Mouse (Mus musculus): ENCODE data around the gene Dnm3. TPM values are rescaled to one million over a fixed set of nuclear protein-coding genes. Genes with fewer than 3 reads are reported as not detected.

Dnm3 gene
- polyA plus RNA-seq, 1 experiment from 2014 or later, result 71.6 TPM

GRCm38 (mm10) chr1:162354780-162355179 lies 123.1 kb downstream of the Dnm3 start:
- no peak for ATAC-seq (ENCODE audit: low FRiP score)

GRCm38 (mm10) chr1:162353831-162354230 lies 124.0 kb downstream of the Dnm3 start:
- no peak overlapping the region for H3K4me3 ChIP-seq (replicated peaks; ENCODE audit: low read length)
- no peaks in the 10 kb centered on the region for H3K4me1 ChIP-seq (replicated peaks; ENCODE audit: control insufficient read depth, insufficient read depth, low read length)
- H3K9ac ChIP-seq, result no peak overlapping the region
- H3K4me2 ChIP-seq (replicated peaks), result no peak overlapping the region
- 80% methylated on average over 4 of the region's 4 CpGs for WGBS
- no peaks in the 10 kb centered on the region for H3K9me3 ChIP-seq (ENCODE audit: control insufficient read depth, low read length)
- H3K27me3 ChIP-seq (ENCODE audit: control insufficient read depth, insufficient read depth, low read length), result no peaks in the 10 kb centered on the region
- DNase-seq (ENCODE audit: low spot score), result no peak
- no peak overlapping the region for H3K27ac ChIP-seq
- ATAC-seq (ENCODE audit: low FRiP score), result no peak
- no peaks in the 10 kb centered on the region for H3K36me3 ChIP-seq (replicated peaks; ENCODE audit: control insufficient read depth, insufficient read depth)

More at GRCm38 (mm10) chr1:162354780-162355179, 123.1 kb downstream of the Dnm3 start:
- no peaks in the 10 kb centered on the region for H3K27me3 ChIP-seq (ENCODE audit: control insufficient read depth, insufficient read depth, low read length)
- no peaks in the 10 kb centered on the region for H3K36me3 ChIP-seq (replicated peaks; ENCODE audit: control insufficient read depth, insufficient read depth)
- no peaks in the 10 kb centered on the region for H3K9me3 ChIP-seq (ENCODE audit: control insufficient read depth, low read length)
- no peak overlapping the region for H3K4me2 ChIP-seq (replicated peaks)
- no peak overlapping the region for H3K9ac ChIP-seq
- 85% methylated on average over 4 of the region's 4 CpGs for WGBS
- H3K4me1 ChIP-seq (replicated peaks; ENCODE audit: control insufficient read depth, insufficient read depth, low read length), result no peaks in the 10 kb centered on the region
- no peak overlapping the region for H3K27ac ChIP-seq
- DNase-seq (ENCODE audit: low spot score), result no peak
- H3K4me3 ChIP-seq (replicated peaks; ENCODE audit: low read length), result no peak overlapping the region

GRCm38 (mm10) chr1:162349306-162349705 lies 128.5 kb downstream of the Dnm3 start:
- Histone ChIP-seq H3K36me3 (replicated peaks; ENCODE audit: control insufficient read depth, insufficient read depth) (no peaks in the 10 kb centered on the region), H3K27me3 (ENCODE audit: control insufficient read depth, insufficient read depth, low read length) (no peaks in the 10 kb centered on the region), H3K9ac (no peak overlapping the region), H3K4me1 (replicated peaks; ENCODE audit: control insufficient read depth, insufficient read depth, low read length) (no peaks in the 10 kb centered on the region), H3K4me3 (replicated peaks; ENCODE audit: low read length) (no peak overlapping the region), H3K27ac (no peak overlapping the region), H3K9me3 (ENCODE audit: control insufficient read depth, low read length) (no peaks in the 10 kb centered on the region), H3K4me2 (replicated peaks) (no peak overlapping the region)
- no peak for DNase-seq (ENCODE audit: low spot score)
- ATAC-seq (ENCODE audit: low FRiP score), result no peak
- 68% methylated on average over 6 of the region's 6 CpGs for WGBS

GRCm38 (mm10) chr1:162346456-162347011 lies 131.3 kb downstream of the Dnm3 start:
- Histone ChIP-seq H3K27ac (no peak overlapping the region), H3K9ac (no peak overlapping the region), H3K4me2 (replicated peaks) (no peak overlapping the region), H3K9me3 (ENCODE audit: control insufficient read depth, low read length) (no peaks in the 10 kb centered on the region), H3K36me3 (replicated peaks; ENCODE audit: control insufficient read depth, insufficient read depth) (no peaks in the 10 kb centered on the region), H3K4me1 (replicated peaks; ENCODE audit: control insufficient read depth, insufficient read depth, low read length) (no peaks in the 10 kb centered on the region), H3K27me3 (ENCODE audit: control insufficient read depth, insufficient read depth, low read length) (no peaks in the 10 kb centered on the region), H3K4me3 (replicated peaks; ENCODE audit: low read length) (no peak overlapping the region)
- WGBS, result 86% methylated on average over 4 of the region's 4 CpGs
- DNase-seq (ENCODE audit: low spot score), result no peak
- ATAC-seq (ENCODE audit: low FRiP score), result no peak

GRCm38 (mm10) chr1:162337170-162337569 lies 140.7 kb downstream of the Dnm3 start:
- no peaks in the 10 kb centered on the region for H3K36me3 ChIP-seq (replicated peaks; ENCODE audit: control insufficient read depth, insufficient read depth)
- H3K27ac ChIP-seq, result no peak overlapping the region
- no peak for DNase-seq (ENCODE audit: low spot score)
- no peak overlapping the region for H3K9ac ChIP-seq
- H3K4me1 ChIP-seq (replicated peaks; ENCODE audit: control insufficient read depth, insufficient read depth, low read length), result no peaks in the 10 kb centered on the region
- ATAC-seq (ENCODE audit: low FRiP score), result no peak
- 93% methylated on average over 1 of the region's 1 CpGs for WGBS
- no peak overlapping the region for H3K4me3 ChIP-seq (replicated peaks; ENCODE audit: low read length)
- no peak overlapping the region for H3K4me2 ChIP-seq (replicated peaks)
- H3K9me3 ChIP-seq (ENCODE audit: control insufficient read depth, low read length), result no peaks in the 10 kb centered on the region
- no peaks in the 10 kb centered on the region for H3K27me3 ChIP-seq (ENCODE audit: control insufficient read depth, insufficient read depth, low read length)

GRCm38 (mm10) chr1:162336640-162337039 lies 141.2 kb downstream of the Dnm3 start:
- Histone ChIP-seq H3K4me3 (replicated peaks; ENCODE audit: low read length) (no peak overlapping the region), H3K9me3 (ENCODE audit: control insufficient read depth, low read length) (no peaks in the 10 kb centered on the region), H3K36me3 (replicated peaks; ENCODE audit: control insufficient read depth, insufficient read depth) (no peaks in the 10 kb centered on the region), H3K4me1 (replicated peaks; ENCODE audit: control insufficient read depth, insufficient read depth, low read length) (no peaks in the 10 kb centered on the region), H3K27me3 (ENCODE audit: control insufficient read depth, insufficient read depth, low read length) (no peaks in the 10 kb centered on the region), H3K9ac (no peak overlapping the region), H3K4me2 (replicated peaks) (no peak overlapping the region), H3K27ac (no peak overlapping the region)
- 36% methylated on average over 1 of the region's 1 CpGs for WGBS
- peak; percentile 77 for DNase-seq (ENCODE audit: low spot score)
- peak; percentile 60; the same call in 1 of the 2 replicates for ATAC-seq (ENCODE audit: low FRiP score)

- Histone ChIP-seq H3K9ac (no peak overlapping the region), H3K4me2 (replicated peaks) (no peak overlapping the region), H3K4me3 (replicated peaks; ENCODE audit: low read length) (no peak overlapping the region), H3K27me3 (ENCODE audit: control insufficient read depth, insufficient read depth, low read length) (no peaks in the 10 kb centered on the region), H3K36me3 (replicated peaks; ENCODE audit: control insufficient read depth, insufficient read depth) (no peaks in the 10 kb centered on the region), H3K9me3 (ENCODE audit: control insufficient read depth, low read length) (no peaks in the 10 kb centered on the region), H3K4me1 (replicated peaks; ENCODE audit: control insufficient read depth, insufficient read depth, low read length) (no peaks in the 10 kb centered on the region), H3K27ac (no peak overlapping the region)
- no peak for DNase-seq (ENCODE audit: low spot score)
- WGBS, result 55% methylated on average over 3 of the region's 3 CpGs
- ATAC-seq (ENCODE audit: low FRiP score), result no peak
Observed at GRCm38 (mm10) chr1:162336224-162336623, 141.6 kb downstream of the Dnm3 start.

GRCm38 (mm10) chr1:162328673-162329072 lies 149.2 kb downstream of the Dnm3 start:
- peak; percentile 43; the same call in 1 of the 2 replicates for ATAC-seq (ENCODE audit: low FRiP score)
- H3K9me3 ChIP-seq (ENCODE audit: control insufficient read depth, low read length), result no peaks in the 10 kb centered on the region
- no peak overlapping the region for H3K4me3 ChIP-seq (replicated peaks; ENCODE audit: low read length)
- no peaks in the 10 kb centered on the region for H3K4me1 ChIP-seq (replicated peaks; ENCODE audit: control insufficient read depth, insufficient read depth, low read length)
- WGBS, result 70% methylated on average over 4 of the region's 4 CpGs
- no peak overlapping the region for H3K27ac ChIP-seq
- no peak overlapping the region for H3K4me2 ChIP-seq (replicated peaks)
- no peaks in the 10 kb centered on the region for H3K36me3 ChIP-seq (replicated peaks; ENCODE audit: control insufficient read depth, insufficient read depth)
- DNase-seq (ENCODE audit: low spot score), result no peak
- no peaks in the 10 kb centered on the region for H3K27me3 ChIP-seq (ENCODE audit: control insufficient read depth, insufficient read depth, low read length)
- H3K9ac ChIP-seq, result no peak overlapping the region

GRCm38 (mm10) chr1:162327631-162328030 lies 150.2 kb downstream of the Dnm3 start:
- Histone ChIP-seq H3K9me3 (ENCODE audit: control insufficient read depth, low read length) (no peaks in the 10 kb centered on the region), H3K9ac (no peak overlapping the region), H3K27ac (no peak overlapping the region), H3K36me3 (replicated peaks; ENCODE audit: control insufficient read depth, insufficient read depth) (no peaks in the 10 kb centered on the region), H3K4me1 (replicated peaks; ENCODE audit: control insufficient read depth, insufficient read depth, low read length) (no peaks in the 10 kb centered on the region), H3K27me3 (ENCODE audit: control insufficient read depth, insufficient read depth, low read length) (no peaks in the 10 kb centered on the region), H3K4me2 (replicated peaks) (no peak overlapping the region), H3K4me3 (replicated peaks; ENCODE audit: low read length) (no peak overlapping the region)
- ATAC-seq (ENCODE audit: low FRiP score) (no peak), DNase-seq (ENCODE audit: low spot score) (no peak)
- WGBS, result 68% methylated on average over 2 of the region's 2 CpGs

GRCm38 (mm10) chr1:162324412-162324811 lies 153.4 kb downstream of the Dnm3 start:
- Histone ChIP-seq H3K27me3 (ENCODE audit: control insufficient read depth, insufficient read depth, low read length) (no peaks in the 10 kb centered on the region), H3K36me3 (replicated peaks; ENCODE audit: control insufficient read depth, insufficient read depth) (no peaks in the 10 kb centered on the region), H3K9ac (no peak overlapping the region), H3K4me1 (replicated peaks; ENCODE audit: control insufficient read depth, insufficient read depth, low read length) (no peaks in the 10 kb centered on the region), H3K27ac (no peak overlapping the region), H3K9me3 (ENCODE audit: control insufficient read depth, low read length) (no peaks in the 10 kb centered on the region), H3K4me2 (replicated peaks) (no peak overlapping the region), H3K4me3 (replicated peaks; ENCODE audit: low read length) (no peak overlapping the region)
- ATAC-seq (ENCODE audit: low FRiP score), result peak; percentile 21; the same call in 1 of the 2 replicates
- no peak for DNase-seq (ENCODE audit: low spot score)
- 12% methylated on average over 4 of the region's 4 CpGs for WGBS
